Mouse (Mus musculus) right cerebral cortex, postnatal 36 days (tissue): ENCODE data around the gene Tbl2.
A peak's percentile ranks its signal among the peaks of the same experiment; 100 is the strongest.

ENCODE experiments used
- DNase-seq, 2 experiments: peaks; one replicate each; pipeline ENCODE4 v3.0.0; 2022; ENCODE audit warnings: low spot score in 2 of 2, mixed read lengths in 1 of 2

The Tbl2 gene

GRCm38 (mm10) chr5:135149053-135149819 is at the start of gene Tbl2:
Tbl2 (plus strand) TSS chr5:135149657.
- peak; percentile 97 to 98 for DNase-seq

GRCm38 (mm10) chr5:135100981-135101380 is 48.5 kb upstream of the Tbl2 start:
- DNase-seq, result no peak

- DNase-seq, result no peak
Observed at GRCm38 (mm10) chr5:135103999-135104660, 45.3 kb upstream of the Tbl2 start.

GRCm38 (mm10) chr5:135106758-135107256 is 42.6 kb upstream of the Tbl2 start:
- peak; percentile 48 to 53 for DNase-seq

- no peak for DNase-seq
Observed at GRCm38 (mm10) chr5:135107521-135108501, 41.6 kb upstream of the Tbl2 start.

- no peak for DNase-seq
Observed at GRCm38 (mm10) chr5:135109017-135109416, 40.4 kb upstream of the Tbl2 start.

GRCm38 (mm10) chr5:135109426-135109825 is 40.0 kb upstream of the Tbl2 start:
- DNase-seq, result no peak

GRCm38 (mm10) chr5:135109976-135110375 is 39.5 kb upstream of the Tbl2 start:
- no peak for DNase-seq

GRCm38 (mm10) chr5:135113782-135114181 is 35.7 kb upstream of the Tbl2 start:
- DNase-seq, result no peak

GRCm38 (mm10) chr5:135115241-135115640 is 34.2 kb upstream of the Tbl2 start:
- DNase-seq, result no peak

- DNase-seq, result peak in 1 of 2 experiments; percentile 10
Observed at GRCm38 (mm10) chr5:135118589-135119081, 30.8 kb upstream of the Tbl2 start.

GRCm38 (mm10) chr5:135120753-135121152 is 28.7 kb upstream of the Tbl2 start:
- no peak for DNase-seq

- DNase-seq, result no peak
Observed at GRCm38 (mm10) chr5:135126121-135126520, 23.3 kb upstream of the Tbl2 start.

- DNase-seq, result no peak
Observed at GRCm38 (mm10) chr5:135127669-135128068, 21.8 kb upstream of the Tbl2 start.

- DNase-seq, result no peak
Observed at GRCm38 (mm10) chr5:135129747-135130146, 19.7 kb upstream of the Tbl2 start.

- peak in 1 of 2 experiments; percentile 22 for DNase-seq
Observed at GRCm38 (mm10) chr5:135133736-135134405, 15.6 kb upstream of the Tbl2 start.

- DNase-seq, result no peak
Observed at GRCm38 (mm10) chr5:135134534-135134933, 14.9 kb upstream of the Tbl2 start.

- no peak for DNase-seq
Observed at GRCm38 (mm10) chr5:135139881-135140280, 9.6 kb upstream of the Tbl2 start.

GRCm38 (mm10) chr5:135144469-135144868 is 5.0 kb upstream of the Tbl2 start:
- DNase-seq, result no peak

GRCm38 (mm10) chr5:135145532-135145931 is 3.9 kb upstream of the Tbl2 start:
- DNase-seq, result no peak

GRCm38 (mm10) chr5:135145955-135146354 is 3.5 kb upstream of the Tbl2 start:
- no peak for DNase-seq
